Mouse (Mus musculus): ENCODE data around the gene Rab5if. TPM values are rescaled to one million over a fixed set of nuclear protein-coding genes. Genes with fewer than 3 reads are reported as not detected.

The Rab5if gene
- polyA plus RNA-seq, 1 experiment from 2014 or later = 155 TPM

- H3K4me2 ChIP-seq = no peak overlapping the region
- ATAC-seq (ENCODE audit: low FRiP score) = no peak
- peaks cover 29% of the 10 kb centered on the region for H3K36me3 ChIP-seq
- no peak overlapping the region for H3K27ac ChIP-seq
- no peaks in the 10 kb centered on the region for H3K27me3 ChIP-seq
- 89% methylated on average over 7 of the region's 7 CpGs for WGBS
- peaks cover 30% of the 10 kb centered on the region for H3K4me1 ChIP-seq (replicated peaks)
- no peak overlapping the region for H3K4me3 ChIP-seq
- no peaks in the 10 kb centered on the region for H3K9me3 ChIP-seq
- no peak overlapping the region for H3K9ac ChIP-seq
These were observed 4.3 kb upstream of the Rab5if start for GRCm38 (mm10) chr2:156858671-156859070.

DNA sequence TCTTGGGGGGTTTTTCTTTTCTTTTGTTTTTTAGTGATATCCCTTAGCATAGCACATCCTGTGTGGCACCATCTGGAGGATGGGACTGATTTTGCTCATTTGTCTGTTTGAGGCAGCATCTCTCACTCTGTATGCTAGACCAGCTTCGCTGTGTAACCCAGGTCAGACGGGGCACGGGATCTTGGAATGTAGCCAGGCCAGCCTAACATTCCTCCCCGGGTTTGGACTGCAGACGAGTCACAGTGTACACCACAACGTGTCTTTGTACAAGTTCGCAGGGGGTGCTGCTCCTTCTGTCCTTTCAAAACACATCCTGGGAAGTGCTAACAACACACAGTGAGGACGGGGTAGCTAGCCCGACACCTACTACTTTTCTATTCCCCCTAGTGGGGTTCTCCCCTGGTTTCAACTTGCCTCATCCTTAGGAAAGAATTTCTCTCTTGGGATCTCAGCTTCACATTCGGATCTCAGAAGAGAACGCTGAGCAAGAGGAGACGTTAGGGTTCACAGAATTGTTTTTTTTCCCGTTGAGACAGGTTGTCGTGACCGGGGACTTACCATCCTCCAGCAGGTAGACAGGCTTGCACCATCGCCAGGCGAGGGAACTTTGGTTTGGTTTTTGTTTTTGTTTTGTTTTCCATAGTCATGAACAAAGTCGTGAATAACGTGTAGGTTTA is 749 bp upstream of the Rab5if start:
- no peaks in the 10 kb centered on the region for H3K27me3 ChIP-seq
- peak; percentile 15 for ATAC-seq (ENCODE audit: low FRiP score)
- no peaks in the 10 kb centered on the region for H3K9me3 ChIP-seq
- H3K4me3 ChIP-seq = peak overlapping the region; percentile 97
- peak overlapping the region; percentile 96 for H3K4me2 ChIP-seq
- H3K9ac ChIP-seq = peak overlapping the region; percentile 97
- peaks cover 34% of the 10 kb centered on the region for H3K36me3 ChIP-seq
- WGBS = under 1% methylated on average over 19 of the region's 19 CpGs
- peak overlapping the region; percentile 97 for H3K27ac ChIP-seq
- H3K4me1 ChIP-seq (replicated peaks) = peaks cover 37% of the 10 kb centered on the region

DNA sequence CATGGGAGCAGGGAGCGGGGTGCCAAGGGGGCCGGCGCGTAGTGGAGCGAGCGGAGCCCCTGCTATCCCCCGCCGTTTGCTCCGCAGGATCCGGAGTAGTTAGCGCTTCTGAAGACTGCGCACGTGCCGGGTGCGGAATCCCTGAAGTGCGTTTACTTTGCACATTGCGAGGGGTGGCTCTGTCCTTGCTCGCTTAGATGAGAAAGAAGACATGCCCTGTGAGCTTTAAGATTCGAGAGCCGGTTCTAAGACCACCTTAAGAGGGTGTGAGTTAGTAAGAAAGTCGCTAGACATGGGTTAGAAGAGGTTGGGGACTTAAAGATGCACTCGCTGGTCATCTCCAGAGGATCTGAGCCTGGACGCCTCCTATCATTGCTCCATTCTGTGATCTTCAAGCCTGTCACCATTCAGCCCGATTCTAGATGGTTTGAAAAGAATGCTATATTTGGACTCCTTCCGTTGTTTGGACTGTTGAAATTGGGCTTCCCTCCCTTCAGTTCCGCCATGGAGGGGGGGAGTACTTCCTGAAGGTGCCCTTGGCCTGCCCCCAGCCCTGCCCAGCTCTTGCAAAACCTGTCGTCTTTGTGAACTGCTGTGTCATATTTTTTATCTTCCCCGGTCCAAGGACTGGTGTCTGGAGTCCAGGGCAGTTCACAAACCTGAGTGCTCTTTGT is 696 bp downstream of the Rab5if start:
- peaks cover 37% of the 10 kb centered on the region for H3K36me3 ChIP-seq
- no peak; the same call in 1 of the 2 replicates for ATAC-seq (ENCODE audit: low FRiP score)
- H3K27me3 ChIP-seq = no peaks in the 10 kb centered on the region
- no peaks in the 10 kb centered on the region for H3K9me3 ChIP-seq
- H3K9ac ChIP-seq = peak overlapping the region; percentile 97
- H3K27ac ChIP-seq = peak overlapping the region; percentile 97
- H3K4me1 ChIP-seq (replicated peaks) = peaks cover 33% of the 10 kb centered on the region
- peak overlapping the region; percentile 97 for H3K4me3 ChIP-seq
- H3K4me2 ChIP-seq = peak overlapping the region; percentile 96
- 3% methylated on average over 28 of the region's 28 CpGs for WGBS

DNA sequence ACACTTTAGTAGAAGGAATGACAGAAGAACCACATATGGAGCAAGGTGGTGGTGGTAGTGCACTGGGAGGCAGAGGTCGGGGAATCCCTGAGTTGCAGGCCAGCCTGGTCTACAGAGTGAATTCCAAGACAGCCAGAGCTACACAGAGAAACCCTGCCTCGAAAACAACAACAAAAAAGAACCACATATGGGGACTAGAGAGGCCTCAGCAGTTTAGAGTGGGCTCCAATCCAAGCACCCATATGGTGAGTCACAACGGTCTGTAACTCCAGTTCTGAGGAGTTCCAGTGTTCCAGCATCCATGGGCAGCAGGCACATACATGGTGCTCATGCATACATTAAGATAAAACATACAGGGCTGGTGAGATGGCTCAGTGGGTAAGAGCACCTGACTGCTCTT is 1.6 kb downstream of the Rab5if start:
- Histone ChIP-seq H3K4me1 (replicated peaks) (peaks cover 29% of the 10 kb centered on the region), H3K4me3 (peak overlapping the region; percentile 97; the same call in 1 of the 2 replicates), H3K9ac (peak overlapping the region; percentile 97), H3K36me3 (peaks cover 41% of the 10 kb centered on the region), H3K27ac (no peak overlapping the region), H3K27me3 (no peaks in the 10 kb centered on the region), H3K9me3 (no peaks in the 10 kb centered on the region), H3K4me2 (peak overlapping the region; percentile 96)
- WGBS = 87% methylated on average over 3 of the region's 3 CpGs
- no peak for ATAC-seq (ENCODE audit: low FRiP score)

GRCm38 (mm10) chr2:156868994-156869393 is 6.1 kb downstream of the Rab5if start:
- no peak for ATAC-seq (ENCODE audit: low FRiP score)
- Histone ChIP-seq H3K4me1 (replicated peaks) (peaks cover 7% of the 10 kb centered on the region), H3K9ac (no peak overlapping the region), H3K27me3 (no peaks in the 10 kb centered on the region), H3K4me3 (no peak overlapping the region), H3K9me3 (no peaks in the 10 kb centered on the region), H3K36me3 (peaks cover 86% of the 10 kb centered on the region), H3K27ac (no peak overlapping the region), H3K4me2 (no peak overlapping the region)
- whole genome bisulfite sequencing = 86% methylated on average over 8 of the region's 8 CpGs

GRCm38 (mm10) chr2:156869554-156869953 is 6.6 kb downstream of the Rab5if start:
- no peak overlapping the region for H3K4me3 ChIP-seq
- no peak overlapping the region for H3K9ac ChIP-seq
- 93% methylated on average over 7 of the region's 7 CpGs for WGBS

DNA sequence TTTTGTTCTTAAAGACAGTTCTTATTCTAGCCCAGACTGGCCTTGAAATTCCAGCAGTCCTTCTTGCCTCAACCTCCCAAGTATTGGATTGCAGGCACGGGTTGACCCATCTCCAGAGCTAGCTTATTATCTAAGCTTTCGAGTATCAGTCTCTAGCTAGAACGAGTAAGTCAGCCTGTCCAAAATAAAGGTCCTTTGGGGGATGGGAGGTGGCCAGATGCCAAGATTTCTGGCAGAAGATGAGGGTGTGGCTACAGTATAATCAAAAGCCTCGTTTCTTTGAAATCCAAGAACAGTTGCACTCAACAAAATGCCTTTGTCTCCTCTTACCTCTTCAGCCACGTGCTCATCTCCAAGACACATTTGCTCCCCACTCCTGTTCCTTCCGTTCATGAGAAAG is 7.6 kb downstream of the Rab5if start:
- 63% methylated on average over 6 of the region's 6 CpGs for WGBS
- peaks cover 98% of the 10 kb centered on the region for H3K36me3 ChIP-seq

More at GRCm38 (mm10) chr2:156869554-156869953, 6.6 kb downstream of the Rab5if start:
- peaks cover 1% of the 10 kb centered on the region; the same call in 1 of the 2 replicates for H3K4me1 ChIP-seq (replicated peaks)
- H3K36me3 ChIP-seq = peaks cover 91% of the 10 kb centered on the region
- ATAC-seq (ENCODE audit: low FRiP score) = no peak
- H3K27ac ChIP-seq = no peak overlapping the region
- no peaks in the 10 kb centered on the region for H3K27me3 ChIP-seq
- H3K4me2 ChIP-seq = no peak overlapping the region
- H3K9me3 ChIP-seq = no peaks in the 10 kb centered on the region

DNA sequence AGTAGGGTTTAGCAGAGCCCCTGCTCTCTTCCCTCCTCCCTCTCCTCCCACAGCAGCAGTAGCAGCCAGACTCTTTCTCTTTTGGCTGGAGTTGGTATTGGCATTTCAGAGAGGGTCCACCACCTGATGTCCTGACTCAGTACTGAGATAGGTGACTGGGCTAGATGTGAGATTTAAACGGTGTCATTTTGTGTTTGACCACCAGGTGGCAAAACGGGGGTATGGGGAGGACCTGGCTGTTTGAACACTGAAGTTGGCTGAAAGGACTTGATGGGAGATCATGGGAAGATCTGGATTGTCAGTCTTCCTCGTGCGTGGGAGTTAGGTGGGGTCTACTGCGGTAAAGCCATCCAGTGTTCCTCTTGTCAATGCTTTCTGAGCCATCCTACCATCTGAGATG is 10.7 kb downstream of the Rab5if start:
- Histone ChIP-seq H3K27me3 (no peaks in the 10 kb centered on the region), H3K27ac (no peak overlapping the region), H3K9me3 (no peaks in the 10 kb centered on the region), H3K36me3 (peaks cover 69% of the 10 kb centered on the region), H3K9ac (no peak overlapping the region), H3K4me1 (replicated peaks) (no peaks in the 10 kb centered on the region), H3K4me2 (no peak overlapping the region), H3K4me3 (no peak overlapping the region)
- ATAC-seq (ENCODE audit: low FRiP score) = no peak
- WGBS = 31% methylated on average over 5 of the region's 5 CpGs

More for the DNA sequence above, 7.6 kb downstream of the Rab5if start:
- Histone ChIP-seq H3K27me3 (no peaks in the 10 kb centered on the region), H3K9me3 (no peaks in the 10 kb centered on the region), H3K9ac (no peak overlapping the region), H3K4me2 (no peak overlapping the region), H3K4me1 (replicated peaks) (no peaks in the 10 kb centered on the region), H3K27ac (no peak overlapping the region), H3K4me3 (no peak overlapping the region)
- ATAC-seq (ENCODE audit: low FRiP score) = no peak

DNA sequence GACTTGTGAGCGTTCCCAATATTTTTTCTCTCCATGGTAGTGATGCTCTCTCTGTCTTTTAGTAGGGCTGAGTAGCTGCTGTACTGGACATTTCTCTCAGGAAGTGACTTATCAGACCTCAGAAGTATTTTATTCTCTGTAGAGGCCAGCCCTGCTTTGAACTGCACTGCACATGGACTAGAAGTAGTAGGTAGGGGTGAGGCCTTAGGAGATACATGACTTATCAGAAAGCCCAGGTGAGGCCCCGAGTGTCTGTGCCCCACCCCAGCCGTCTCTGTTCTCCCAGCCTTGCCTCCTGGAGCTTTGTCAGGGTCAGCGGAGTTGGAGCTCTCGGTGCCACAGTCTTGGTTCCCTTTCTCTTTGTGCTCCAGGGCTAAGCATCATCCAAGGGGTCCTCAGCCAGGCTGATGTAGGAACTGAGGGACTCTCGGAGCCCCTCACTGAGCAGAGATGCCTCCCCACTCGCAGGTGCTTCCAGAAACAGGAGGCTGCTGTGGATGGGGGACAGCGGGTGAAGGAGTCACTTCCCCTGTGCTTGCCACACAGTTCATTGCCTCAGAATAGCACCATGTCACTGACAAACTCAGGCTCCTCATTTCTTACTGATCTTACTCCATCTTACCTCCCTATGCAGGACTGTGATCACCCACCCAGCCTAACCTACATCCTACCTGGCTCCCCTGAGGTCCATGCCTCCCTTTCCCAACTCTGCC is 11.3 kb downstream of the Rab5if start:
- no peak overlapping the region for H3K4me3 ChIP-seq
- H3K27me3 ChIP-seq = no peaks in the 10 kb centered on the region
- peaks cover 63% of the 10 kb centered on the region for H3K36me3 ChIP-seq
- no peak overlapping the region for H3K9ac ChIP-seq
- H3K4me1 ChIP-seq (replicated peaks) = no peaks in the 10 kb centered on the region
- H3K4me2 ChIP-seq = no peak overlapping the region
- no peaks in the 10 kb centered on the region for H3K9me3 ChIP-seq
- H3K27ac ChIP-seq = no peak overlapping the region
- 90% methylated on average over 8 of the region's 8 CpGs for WGBS
- no peak for ATAC-seq (ENCODE audit: low FRiP score)

GRCm38 (mm10) chr2:156874760-156875510 is 12.0 kb downstream of the Rab5if start:
- Histone ChIP-seq H3K4me1 (replicated peaks) (no peaks in the 10 kb centered on the region), H3K9ac (no peak overlapping the region), H3K4me3 (no peak overlapping the region)

GRCm38 (mm10) chr2:156877726-156878125 is 14.8 kb downstream of the Rab5if start:
- H3K27ac ChIP-seq = no peak overlapping the region
- H3K9ac ChIP-seq = no peak overlapping the region
- H3K36me3 ChIP-seq = peaks cover 29% of the 10 kb centered on the region
- no peaks in the 10 kb centered on the region for H3K4me1 ChIP-seq (replicated peaks)
- no peak overlapping the region for H3K4me2 ChIP-seq
- no peaks in the 10 kb centered on the region for H3K9me3 ChIP-seq
- H3K27me3 ChIP-seq = no peaks in the 10 kb centered on the region
- WGBS = 71% methylated on average over 9 of the region's 9 CpGs
- ATAC-seq (ENCODE audit: low FRiP score) = no peak
- H3K4me3 ChIP-seq = no peak overlapping the region

More at GRCm38 (mm10) chr2:156874760-156875510, 12.0 kb downstream of the Rab5if start:
- Histone ChIP-seq H3K27me3 (no peaks in the 10 kb centered on the region), H3K4me2 (no peak overlapping the region), H3K9me3 (no peaks in the 10 kb centered on the region), H3K27ac (no peak overlapping the region), H3K36me3 (peaks cover 57% of the 10 kb centered on the region)
- no peak for ATAC-seq (ENCODE audit: low FRiP score)
- 95% methylated on average over 4 of the region's 4 CpGs for WGBS

DNA sequence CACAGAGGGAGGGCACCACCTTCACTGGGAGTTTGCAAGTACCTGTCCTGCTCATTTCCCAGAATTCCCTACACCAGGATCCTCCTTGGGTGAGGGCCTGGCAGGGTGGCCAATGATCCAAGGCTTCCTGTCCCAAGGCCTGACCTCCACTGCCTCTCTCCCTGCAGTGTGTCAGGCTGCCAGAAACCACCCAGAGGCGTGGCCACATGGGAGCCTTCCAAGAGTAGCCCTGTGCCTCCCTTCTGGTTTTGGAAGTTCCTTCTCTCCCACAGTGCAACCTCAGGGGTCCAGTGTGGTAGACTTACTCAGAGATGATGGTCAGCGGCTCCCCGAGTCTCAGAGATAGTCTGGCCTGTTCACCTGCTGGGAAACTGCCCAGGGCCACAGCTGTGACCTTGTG is 16.6 kb downstream of the Rab5if start:
- Histone ChIP-seq H3K36me3 (peaks cover 11% of the 10 kb centered on the region), H3K4me1 (replicated peaks) (no peaks in the 10 kb centered on the region), H3K27me3 (no peaks in the 10 kb centered on the region), H3K27ac (no peak overlapping the region), H3K9me3 (no peaks in the 10 kb centered on the region), H3K9ac (no peak overlapping the region), H3K4me2 (no peak overlapping the region), H3K4me3 (no peak overlapping the region)
- WGBS = 87% methylated on average over 3 of the region's 3 CpGs
- no peak for ATAC-seq (ENCODE audit: low FRiP score)
